In the genomic region with DNA sequence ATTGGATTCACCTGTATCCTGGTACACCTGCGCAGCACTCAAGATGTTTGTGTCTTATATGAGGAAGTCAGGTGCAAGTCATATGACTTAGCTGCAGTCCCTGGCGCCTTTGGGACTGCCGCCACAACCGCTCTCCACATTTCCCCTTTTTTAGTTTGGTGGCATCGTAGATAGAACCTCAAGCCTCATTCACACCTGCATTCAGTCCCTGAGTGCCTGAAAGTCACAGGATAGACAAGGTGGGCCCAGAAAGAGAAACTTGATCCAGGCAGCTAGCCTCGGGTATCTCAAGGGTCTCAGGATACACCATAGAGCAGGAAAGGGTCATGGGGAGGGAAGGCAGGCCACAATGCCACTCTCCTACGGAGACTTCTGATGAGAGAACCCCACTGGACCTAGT, we compare ENCODE assay signal across 21 mouse cellular contexts. TPM values are rescaled to one million over a fixed set of nuclear protein-coding genes. Genes with fewer than 3 reads are reported as not detected.
DNase-seq lines count a peak whose midpoint lies in the region; ATAC-seq lines count a peak whose summit lies in the region.
"Had no signal": no experiment of that assay in that cellular context is flagged by ENCODE, and none has a peak within 500 bp of the region (broad histone marks: within the 10 kb centered on the region; RNA-seq: fewer than 3 reads in every experiment).

No protein-coding gene starts in this region.

- ATAC-seq in erythroid progenitor cell, adult 5-6 weeks (replicated peaks; ENCODE audit: low FRiP score, poor library complexity, severe bottlenecking), result 0 out of 2 replicates have a peak, but pooled peaks have one; percentile 46
- ATAC-seq in megakaryocyte, adult 5-6 weeks (ENCODE audit: poor library complexity, severe bottlenecking), result peak; percentile 53

- peak; percentile 56 to 61 for DNase-seq in B cell, adult 2 months
- peak; percentile 79 for DNase-seq in heart, adult 11 months
- DNase-seq in thymus, postnatal 0 days (ENCODE audit: low spot score), result peak; percentile 4

RNA-seq across cellular contexts. Expression of a gene that starts 14.4 kb away (rescaled TPM):
- 8.3 and 14.7 TPM in 2 replicates for total RNA-seq in erythroid progenitor cell, adult 5-6 weeks (2015; ENCODE audit: low replicate concordance)
- 3.0 and 4.5 TPM in 2 replicates for total RNA-seq in erythroid progenitor cell, adult 5-6 weeks (2017; ENCODE audit: low replicate concordance)
- total RNA-seq in megakaryocyte, adult 5-6 weeks (2015), result 55.8 and 59.4 TPM in 2 replicates
- 32.3 TPM in 2 replicates for total RNA-seq in megakaryocyte, adult 5-6 weeks (2017)
- polyA plus RNA-seq in thymus, postnatal 0 days (2015; fragmentation: Nextera tagmentation; extraction: Ambion mirVana), result 77.9 and 95.8 TPM in 2 replicates

RNA-seq across cellular contexts. Expression of a gene that starts 23.8 kb away (rescaled TPM):
- total RNA-seq in erythroid progenitor cell, adult 5-6 weeks (2015; ENCODE audit: low replicate concordance), result not detected in 2 replicates
- total RNA-seq in erythroid progenitor cell, adult 5-6 weeks (2017; ENCODE audit: low replicate concordance), result not detected in 2 replicates
- total RNA-seq in megakaryocyte, adult 5-6 weeks (2015), result not detected in 2 replicates
- not detected in 2 replicates for total RNA-seq in megakaryocyte, adult 5-6 weeks (2017)
- polyA plus RNA-seq in thymus, postnatal 0 days (2015; fragmentation: Nextera tagmentation; extraction: Ambion mirVana), result not detected in 2 replicates
- total RNA-seq: adrenal gland, adult 2 months; ES-E14; MEL had no signal
- polyA plus RNA-seq: adrenal gland, adult 2 months; C2C12 had no signal

RNA-seq across cellular contexts. Expression of a gene that starts 28.9 kb away (rescaled TPM):
- not detected in 2 replicates for total RNA-seq in erythroid progenitor cell, adult 5-6 weeks (2015; ENCODE audit: low replicate concordance)
- not detected in 2 replicates for total RNA-seq in erythroid progenitor cell, adult 5-6 weeks (2017; ENCODE audit: low replicate concordance)
- 0.16 and 0.30 TPM in 2 replicates for total RNA-seq in megakaryocyte, adult 5-6 weeks (2015)
- 0.24 and 0.84 TPM in 2 replicates for total RNA-seq in megakaryocyte, adult 5-6 weeks (2017)
- not detected in 2 replicates for polyA plus RNA-seq in thymus, postnatal 0 days (2015; fragmentation: Nextera tagmentation; extraction: Ambion mirVana)
- total RNA-seq: adrenal gland, adult 2 months; adrenal gland, postnatal 10 days; adrenal gland, postnatal 25 days; adrenal gland, postnatal 4 days; ES-E14; MEL had no signal
- polyA plus RNA-seq: adrenal gland, adult 2 months; C2C12; cerebellum, adult 2 months; embryonic facial prominence, embryonic 10.5 days; embryonic facial prominence, embryonic 12.5 days; embryonic facial prominence, embryonic 14.5 days; forebrain, embryonic 10.5 days; forebrain, embryonic 12.5 days; forebrain, embryonic 14.5 days; forebrain, embryonic 16.5 days; frontal cortex, adult 2 months had no signal

RNA-seq across cellular contexts. Expression of a gene that starts 40.7 kb away (rescaled TPM):
- 5.4 and 9.4 TPM in 2 replicates for total RNA-seq in erythroid progenitor cell, adult 5-6 weeks (2015; ENCODE audit: low replicate concordance)
- 7.2 and 20.0 TPM in 2 replicates for total RNA-seq in erythroid progenitor cell, adult 5-6 weeks (2017; ENCODE audit: low replicate concordance)
- total RNA-seq in megakaryocyte, adult 5-6 weeks (2015), result 4.3 and 9.3 TPM in 2 replicates
- 1.3 and 2.4 TPM in 2 replicates for total RNA-seq in megakaryocyte, adult 5-6 weeks (2017)
- 5.0 and 6.3 TPM in 2 replicates for polyA plus RNA-seq in thymus, postnatal 0 days (2015; fragmentation: Nextera tagmentation; extraction: Ambion mirVana)
- polyA plus RNA-seq: embryonic facial prominence, embryonic 10.5 days; forebrain, embryonic 10.5 days had no signal

RNA-seq across cellular contexts. Expression of a gene that starts 59.1 kb away (rescaled TPM):
- 11.7 and 11.9 TPM in 2 replicates for total RNA-seq in erythroid progenitor cell, adult 5-6 weeks (2015; ENCODE audit: low replicate concordance)
- 14.5 TPM in 1 of 2 replicates, not detected in the other for total RNA-seq in erythroid progenitor cell, adult 5-6 weeks (2017; ENCODE audit: low replicate concordance)
- total RNA-seq in megakaryocyte, adult 5-6 weeks (2015), result 30.6 and 45.3 TPM in 2 replicates
- total RNA-seq in megakaryocyte, adult 5-6 weeks (2017), result 19.1 and 24.0 TPM in 2 replicates
- polyA plus RNA-seq in thymus, postnatal 0 days (2015; fragmentation: Nextera tagmentation; extraction: Ambion mirVana), result 119 and 139 TPM in 2 replicates

Comparison
In these comparisons a context has a peak if more than half of its experiments do, and no peak if none do; other contexts are left out.
1. Peak in every context shown above with its lines: DNase-seq and ATAC-seq.
2. DNase-seq: peak in every context shown above with its lines; median percentile 79 in heart, adult 11 months; 58 in B cell, adult 2 months; 4 in thymus, postnatal 0 days.